Mouse (Mus musculus): Measurements from ENCODE around the gene Gm17509. TPM values are rescaled to one million over a fixed set of nuclear protein-coding genes. Genes with fewer than 3 reads are reported as not detected.

Gene Gm17509
- polyA plus RNA-seq, 1 experiment from 2014 or later = 0.38 TPM

Other genes with a start within 250 kb of the Gm17509 start
- 15.2 and 19.7 TPM in 2 replicates for gene Parp8, start 195.5 kb downstream of the Gm17509 start, polyA plus RNA-seq (2014; fragmentation: Nextera tagmentation; extraction: Ambion mirVana)
- 34.9 and 47.3 TPM in 2 replicates for gene Emb, start 12.5 kb downstream of the Gm17509 start, polyA plus RNA-seq (2014; fragmentation: Nextera tagmentation; extraction: Ambion mirVana)

Measured in kidney, embryonic 14.5 days (tissue).